Mouse (Mus musculus): ENCODE measurements around the gene Tspyl2.

DNA sequence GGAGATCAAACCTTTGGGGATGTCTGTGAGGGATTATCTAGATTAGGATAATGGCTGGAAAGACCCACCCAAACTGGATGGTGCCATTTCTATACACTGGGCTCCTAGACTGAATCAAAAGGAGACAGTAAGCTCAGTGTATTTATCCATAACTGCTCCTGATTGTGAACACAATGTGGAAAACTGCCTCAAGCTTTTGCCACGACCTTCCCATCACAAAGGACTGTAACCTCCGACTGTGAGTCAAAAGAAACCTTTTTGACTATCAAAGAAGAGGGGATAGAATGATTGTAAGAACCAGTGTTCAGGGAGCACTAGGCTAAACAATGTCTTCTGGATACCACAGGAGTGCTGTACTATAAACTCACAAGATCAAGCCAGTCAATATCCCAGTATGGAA is 36.0 kb downstream of the Tspyl2 start:
- no peak for TF ChIP-seq CTCF (IDR thresholded peaks at IDR 0.05; ENCODE audit: low read depth)
- no peak for TF ChIP-seq EP300 (IDR thresholded peaks at IDR 0.05; ENCODE audit: low read depth)
